Mouse (Mus musculus): ENCODE measurements around the gene Gm28053.

- TF ChIP-seq POLR2A (IDR thresholded peaks at IDR 0.05; ENCODE audit: low read depth, low read length) (no peak), CTCF (IDR thresholded peaks at IDR 0.05; ENCODE audit: extremely low read depth, insufficient read length, insufficient replicate concordance, low read depth, low read length) (peak; percentile 4; the same call in 1 of the 2 replicates)
Measured at GRCm38 (mm10) chr6:48742422-48743351, 24.3 kb downstream of the Gm28053 start.
